Mouse (Mus musculus) lung, postnatal 4 days (tissue): ENCODE measurements at regions not wholly inside any gene's neighbourhood (a gene's known extent, or its start where the extent isn't known, plus 50 kb on each side); places are given as distances from the start of the nearest gene placed in this dataset.

Experiments
- DNase-seq, 2 experiments: peaks; one replicate each; pipeline ENCODE4 v3.0.0; 2021

GRCm38 (mm10) chr12:92291490-92291889 is 442.5 kb upstream of the Sel1l start:
- no peak for DNase-seq

DNA sequence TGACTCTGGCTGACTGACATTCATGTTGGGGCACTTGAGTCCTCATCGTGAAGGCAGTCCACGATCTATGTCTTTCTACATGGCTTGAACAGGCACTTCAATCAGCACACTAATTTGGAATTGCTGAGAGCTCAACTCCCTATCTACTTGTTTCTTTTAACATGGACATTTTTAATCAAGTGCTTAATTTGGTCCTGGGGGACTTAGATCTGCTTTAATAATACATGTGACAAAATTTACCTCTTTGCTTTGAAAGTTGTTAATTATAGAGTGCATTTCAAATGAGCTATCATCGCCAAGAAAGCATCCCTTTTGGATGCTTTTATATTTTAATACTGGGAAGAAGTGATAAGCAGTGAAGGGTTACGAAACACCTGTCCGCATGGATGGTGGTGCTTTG is 436.6 kb upstream of the Sel1l start:
- no peak for DNase-seq

DNA sequence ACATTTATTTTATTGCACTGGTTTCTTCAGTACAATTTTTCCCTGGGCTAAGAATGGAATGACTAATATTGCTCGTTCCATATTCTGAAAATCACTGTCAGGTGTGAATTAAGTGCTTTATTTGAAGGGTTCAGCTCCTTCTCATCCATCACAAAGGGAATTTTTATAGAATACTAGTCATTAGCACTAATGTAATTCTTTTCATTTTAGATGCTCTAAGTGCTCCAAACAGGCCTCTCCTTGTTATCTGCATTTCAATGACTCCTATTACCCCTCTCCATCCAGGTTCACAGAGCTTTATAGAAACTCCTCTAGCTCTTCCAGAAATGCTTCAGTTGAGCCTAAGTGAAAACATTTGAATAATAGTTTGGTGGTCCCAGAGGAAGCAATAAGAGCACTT is 431.5 kb upstream of the Sel1l start:
- DNase-seq, result no peak

GRCm38 (mm10) chr12:92251962-92252361 is 403.0 kb upstream of the Sel1l start:
- DNase-seq, result no peak

- DNase-seq, result no peak
These were observed 398.0 kb upstream of the Sel1l start for GRCm38 (mm10) chr12:92246790-92247451.

DNA sequence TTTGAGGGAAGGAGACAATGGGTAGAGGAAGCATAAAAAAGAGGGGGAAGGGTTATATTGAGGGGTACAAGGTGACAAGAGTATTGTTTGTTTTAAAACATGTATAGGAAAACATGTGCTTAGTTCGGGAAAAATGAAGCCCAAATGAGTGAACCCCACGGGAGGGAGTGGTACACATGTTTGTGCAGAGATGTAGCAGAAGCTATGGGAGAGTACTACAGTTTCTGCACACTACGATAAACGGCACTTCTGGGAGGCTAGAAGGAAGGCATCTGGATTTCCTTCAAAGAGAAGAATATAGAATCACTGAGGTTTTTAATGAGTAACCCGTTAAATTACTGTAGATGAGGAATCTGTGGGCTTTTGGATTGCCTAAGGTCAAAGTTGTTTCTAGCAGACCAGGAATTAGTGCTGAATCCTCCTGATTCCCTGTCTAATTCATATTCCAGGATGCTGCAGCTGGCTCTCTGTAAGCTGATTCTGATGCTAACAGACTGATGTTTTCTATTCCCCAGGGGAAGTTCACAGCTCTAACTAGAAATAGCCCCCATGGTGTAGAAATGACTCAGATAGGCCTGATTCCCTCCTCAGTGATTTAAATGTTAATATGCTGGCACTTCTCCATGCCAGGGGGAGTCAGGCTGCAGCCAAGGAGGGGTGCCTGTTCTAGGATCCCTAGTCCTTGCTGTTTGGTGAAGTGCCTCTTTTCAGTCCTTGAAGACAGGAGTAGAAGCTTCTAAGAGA is 391.2 kb upstream of the Sel1l start:
- DNase-seq, result no peak

DNA sequence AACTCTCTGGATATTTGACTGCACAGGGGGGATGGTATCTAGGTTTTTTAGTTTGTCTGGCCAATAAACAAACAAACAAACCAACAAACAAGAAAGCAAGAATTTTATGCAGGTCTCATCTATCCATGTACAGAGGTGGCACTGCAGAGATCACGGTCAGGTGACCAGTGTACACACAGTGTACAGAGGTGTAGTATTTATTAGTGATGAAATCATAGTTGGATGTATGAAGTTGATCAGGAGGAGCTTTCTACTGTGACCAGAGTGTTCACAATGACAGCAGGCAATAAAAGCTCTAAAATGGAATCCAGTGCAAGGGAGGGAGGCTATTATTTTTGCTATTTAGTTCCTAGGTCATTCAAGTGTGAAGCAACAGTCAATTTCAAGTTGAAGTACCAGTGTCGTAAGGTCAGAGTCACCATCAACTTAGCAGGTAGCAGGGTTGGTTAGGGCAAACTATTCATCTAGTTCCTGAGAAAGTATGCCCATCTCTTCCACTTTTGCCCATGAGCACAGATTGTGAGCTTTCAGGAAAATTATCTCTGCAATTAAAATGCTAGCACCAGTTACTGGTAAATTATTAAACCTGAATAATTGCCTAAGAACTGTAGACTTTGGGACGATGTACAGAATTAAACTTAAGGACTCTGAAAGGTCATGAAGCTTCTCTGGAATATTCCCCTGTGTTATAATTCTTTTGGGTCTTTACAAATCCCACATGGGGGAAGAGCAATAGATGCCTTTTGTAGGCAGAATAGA is 384.9 kb upstream of the Sel1l start:
- no peak for DNase-seq

DNA sequence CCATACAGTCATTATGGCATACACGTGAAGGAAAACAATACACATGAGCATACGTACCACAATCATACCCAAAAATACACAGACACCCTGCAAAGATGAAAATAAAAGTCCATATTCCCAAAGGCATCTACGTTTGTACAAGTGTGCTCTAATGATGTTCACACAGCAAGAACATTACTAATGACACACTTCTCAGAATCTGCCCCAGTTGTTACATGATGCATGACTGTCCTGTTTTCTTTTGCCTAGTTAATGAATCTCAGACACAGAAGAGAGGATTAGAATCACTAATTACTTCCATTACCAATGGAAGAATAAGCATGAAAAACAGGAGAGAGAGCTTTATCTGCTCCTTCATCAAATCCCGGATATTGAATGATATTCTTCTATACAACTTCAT is 379.6 kb upstream of the Sel1l start:
- no peak for DNase-seq

- DNase-seq, result no peak
These were observed 354.4 kb upstream of the Sel1l start for GRCm38 (mm10) chr12:92203351-92203750.

DNA sequence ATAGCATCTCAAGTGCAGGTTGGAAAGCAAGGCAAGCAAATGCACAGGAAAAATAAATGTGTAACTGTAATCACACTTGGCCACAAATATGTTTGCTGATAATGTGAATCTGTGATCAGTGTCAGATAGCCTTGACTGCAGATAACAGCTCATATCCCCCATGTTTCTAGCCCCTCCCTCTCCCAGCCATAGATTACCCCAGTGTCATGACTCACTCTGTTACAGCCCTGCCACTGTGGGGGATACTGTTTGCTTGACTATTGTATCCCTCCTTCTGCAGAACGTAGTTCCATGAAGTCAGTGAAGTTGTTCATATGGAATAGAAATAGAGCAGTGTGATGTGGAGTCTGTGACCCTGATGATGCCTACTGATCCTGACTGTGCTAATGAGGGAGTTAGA is 351.6 kb upstream of the Sel1l start:
- DNase-seq, result no peak

DNA sequence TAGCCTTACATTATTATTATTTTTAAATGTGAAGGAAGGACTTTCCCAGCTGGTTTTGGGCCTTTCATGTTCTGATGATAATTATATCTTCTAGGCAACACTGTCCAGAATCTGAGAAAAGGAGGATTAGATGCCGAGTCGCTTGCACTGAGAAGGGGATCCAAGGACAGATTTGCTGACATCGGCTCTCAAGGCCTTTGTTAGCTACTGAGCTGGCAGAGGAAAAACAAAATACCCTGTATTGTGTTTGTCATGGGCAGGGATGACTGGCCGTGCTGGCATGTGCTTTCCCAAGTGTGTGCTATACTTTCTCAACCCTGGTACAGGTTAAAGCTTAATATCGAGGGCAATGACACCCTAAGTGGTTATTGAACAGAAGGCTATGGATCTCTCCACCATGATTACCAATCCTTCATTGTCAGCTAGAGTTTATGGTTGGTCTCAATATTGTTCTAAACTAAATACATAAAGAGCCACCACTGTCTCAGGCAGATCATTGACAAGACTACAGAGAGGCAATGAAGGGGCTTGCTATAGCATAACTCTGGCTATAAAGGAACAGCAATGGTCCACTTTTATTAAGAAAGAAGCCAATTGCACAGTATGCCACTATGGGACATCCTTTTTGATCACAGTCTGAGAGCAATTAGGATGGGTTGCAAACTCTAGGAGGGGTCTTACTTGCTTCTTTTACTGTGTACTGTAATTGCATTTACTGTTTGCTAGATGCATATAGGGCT is 350.0 kb upstream of the Sel1l start:
- no peak for DNase-seq

- DNase-seq, result no peak
These were observed 345.2 kb upstream of the Sel1l start for GRCm38 (mm10) chr12:92193934-92194685.

DNA sequence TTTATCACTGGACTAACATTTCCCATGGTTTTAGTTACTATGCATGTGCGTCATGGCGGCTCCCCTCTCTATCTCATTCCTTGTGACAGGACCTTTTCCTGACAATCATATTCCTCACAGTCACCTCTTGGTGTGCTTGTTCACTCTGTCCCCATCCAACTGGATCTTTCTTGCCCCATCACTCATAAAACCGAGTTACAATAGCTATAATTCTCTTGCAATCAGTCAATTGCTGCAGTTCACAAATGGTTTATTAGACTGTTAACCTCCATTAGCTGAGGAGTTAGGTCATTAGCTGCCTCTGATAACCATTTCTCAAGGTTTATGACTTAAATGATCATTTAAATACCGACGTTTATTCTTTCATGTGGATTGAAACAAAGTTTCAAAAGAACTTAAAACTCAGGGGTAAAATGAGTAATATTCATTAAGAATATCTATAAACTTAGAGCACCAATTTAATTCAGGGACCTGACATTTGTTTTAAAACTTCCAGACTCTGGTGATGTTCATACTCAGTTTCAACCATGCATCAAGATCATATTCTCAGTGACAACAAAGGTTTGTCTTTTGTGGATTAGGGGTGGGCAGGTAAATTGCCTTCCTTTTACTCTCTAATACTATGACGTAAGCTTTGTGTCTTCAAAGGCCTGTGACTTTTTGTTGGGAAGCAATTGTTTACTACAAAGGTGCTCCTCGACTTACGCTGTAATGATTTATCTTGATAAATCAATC is 344.4 kb upstream of the Sel1l start:
- DNase-seq, result no peak

DNA sequence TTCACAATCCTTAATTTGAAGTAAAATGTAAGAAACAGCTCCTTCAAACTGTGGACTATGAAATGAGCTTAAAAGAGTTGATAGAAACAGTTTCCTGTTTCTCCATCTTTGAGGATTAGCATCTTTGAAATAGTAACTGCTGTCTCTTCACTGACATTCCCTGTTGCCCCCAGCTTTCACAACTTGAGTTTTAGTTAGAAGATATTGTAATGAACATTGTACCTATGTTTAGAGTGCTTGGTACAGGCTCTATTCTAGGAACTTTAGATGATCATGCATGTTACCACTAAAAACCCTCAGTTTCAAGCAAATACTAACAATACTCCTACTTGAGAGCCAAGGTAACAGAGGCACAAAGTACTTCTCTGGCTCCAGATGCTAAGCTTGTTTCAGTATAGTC is 340.1 kb upstream of the Sel1l start:
- no peak for DNase-seq

- DNase-seq, result no peak
These were observed 338.2 kb upstream of the Sel1l start for GRCm38 (mm10) chr12:92187133-92187482.

DNA sequence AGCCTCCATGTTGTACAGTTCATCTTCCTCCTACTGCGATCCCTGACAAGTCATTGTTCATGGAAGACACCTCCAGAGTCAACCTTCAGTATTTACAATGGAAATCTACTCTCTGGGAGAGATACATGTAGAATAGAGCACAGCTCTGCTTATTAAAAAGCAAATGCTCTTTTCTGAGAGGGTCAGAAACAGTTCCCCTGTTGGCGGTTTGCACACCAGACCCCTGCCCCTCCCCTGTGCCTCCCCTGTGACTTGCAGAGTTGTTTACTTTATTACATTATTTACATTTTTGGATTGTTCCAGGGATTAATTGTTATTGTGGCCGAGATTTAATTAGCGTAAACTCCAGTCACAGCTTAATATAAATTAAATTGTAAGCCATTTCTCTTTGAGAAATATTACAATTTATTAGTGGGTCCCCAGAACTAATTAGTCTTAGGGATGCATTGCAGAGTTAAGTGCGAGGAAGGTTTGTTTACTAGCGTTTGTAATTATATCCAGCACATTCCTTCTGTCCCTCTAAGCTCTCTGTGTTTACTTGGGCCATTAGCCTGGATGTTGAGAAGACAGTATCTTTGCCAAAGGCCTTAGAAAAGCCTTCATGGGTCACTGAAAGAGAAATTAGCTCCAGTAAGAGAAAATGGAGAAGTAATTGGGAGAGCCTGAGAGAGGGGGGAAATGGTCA is 337.6 kb upstream of the Sel1l start:
- no peak for DNase-seq

DNA sequence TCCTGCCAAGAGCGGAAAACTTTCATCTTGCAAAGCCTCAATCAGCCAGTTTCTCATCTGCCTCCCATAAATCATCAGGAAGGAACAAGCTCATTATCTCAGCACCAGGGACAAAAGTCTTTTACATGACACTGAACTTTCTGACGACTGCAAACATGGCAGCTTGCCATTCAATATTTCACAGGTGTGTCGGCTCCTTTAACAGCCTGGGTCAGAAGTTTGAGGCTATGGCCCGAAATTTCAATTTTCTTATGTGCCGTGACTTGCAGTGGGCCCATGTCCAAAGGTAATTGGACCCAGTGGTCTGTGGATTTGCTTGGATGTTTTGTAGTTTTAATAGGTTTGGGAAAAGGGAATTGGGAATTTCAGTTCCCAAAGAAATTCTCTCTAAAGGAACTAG is 330.3 kb upstream of the Sel1l start:
- no peak for DNase-seq

DNA sequence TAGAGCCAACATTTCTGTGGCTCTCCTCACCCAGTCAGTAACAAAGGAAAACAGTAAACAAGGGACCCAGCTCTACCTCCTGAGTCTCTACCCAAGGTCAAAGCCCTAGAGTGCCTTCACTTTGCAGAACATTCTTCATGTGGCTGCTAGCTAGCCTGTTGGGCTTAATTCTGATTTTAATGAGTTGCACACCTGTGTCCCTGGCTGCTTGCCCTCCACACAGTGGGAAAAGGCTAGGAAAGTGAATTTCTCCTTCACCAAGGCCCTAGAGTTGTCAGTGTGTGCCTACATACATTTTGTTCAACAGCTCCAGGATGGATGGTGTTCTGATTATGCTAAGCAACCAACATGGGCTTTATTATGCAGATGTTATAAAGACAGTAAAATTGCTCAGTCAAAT is 307.8 kb upstream of the Sel1l start:
- no peak for DNase-seq

DNA sequence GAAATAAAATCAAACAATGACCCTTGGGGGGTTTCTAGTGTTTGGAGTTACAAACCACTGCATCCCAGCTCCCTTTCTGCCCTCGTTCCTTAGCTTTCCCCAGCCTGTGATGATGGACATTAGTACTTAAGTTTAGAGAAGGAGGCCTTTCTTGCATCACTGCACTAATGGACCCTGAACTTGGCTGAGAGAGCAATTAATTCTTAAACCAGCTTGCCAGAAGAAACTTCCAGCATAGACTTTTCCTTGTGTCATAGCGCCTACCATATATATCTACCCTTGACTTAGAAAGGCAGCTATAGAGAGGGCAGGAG is 303.9 kb upstream of the Sel1l start:
- no peak for DNase-seq

- DNase-seq, result no peak
These were observed 303.3 kb upstream of the Sel1l start for GRCm38 (mm10) chr12:92152043-92152921.
